Mouse (Mus musculus): Measurements from ENCODE around the gene Gm11733.

DNA sequence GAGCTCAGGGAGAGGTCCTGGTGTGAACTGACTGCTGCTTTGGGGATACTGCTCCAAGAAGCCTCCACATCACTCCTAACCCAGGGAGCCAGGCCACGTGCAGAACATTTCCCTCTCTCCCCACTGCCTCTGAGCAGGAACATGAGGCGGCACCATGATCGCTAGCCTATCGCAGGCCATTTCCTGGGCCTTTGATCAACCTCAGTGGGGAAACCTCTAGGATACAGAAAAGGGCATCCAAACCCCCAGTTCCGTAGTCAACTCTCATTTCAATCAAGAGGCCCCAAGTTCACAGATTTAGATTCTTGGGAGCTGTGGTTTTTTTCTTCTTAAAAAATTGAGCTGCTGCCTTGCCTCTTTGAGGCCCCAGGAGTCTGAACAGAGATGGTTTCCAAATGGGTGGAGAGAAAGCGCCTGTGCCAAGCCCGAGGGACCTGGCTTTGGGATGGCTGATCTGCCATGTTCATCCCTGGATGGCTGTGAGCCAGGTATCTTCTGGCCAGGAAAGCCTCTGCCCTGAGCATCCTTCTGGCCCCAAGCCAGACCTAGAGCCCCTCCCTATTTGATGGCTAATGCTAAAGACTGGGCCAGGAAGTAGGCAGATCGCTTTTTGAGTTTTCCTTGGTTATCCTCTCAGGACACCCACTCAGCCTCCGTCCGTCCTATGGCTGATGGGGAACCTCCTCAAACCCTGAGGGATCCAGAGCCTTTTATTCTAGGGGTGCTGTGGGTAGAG, 5.7 kb upstream of the Gm11733 start:
- TF ChIP-seq POLR2A (IDR thresholded peaks at IDR 0.05; ENCODE audit: insufficient read depth, low read length) (no peak), CTCF (IDR thresholded peaks at IDR 0.05; ENCODE audit: low read depth, low read length) (no peak), EP300 (IDR thresholded peaks at IDR 0.05; ENCODE audit: insufficient read depth, low read depth, low read length) (no peak)
